Mouse (Mus musculus) thymus, adult 2 months (tissue): ENCODE results near the gene Ttll1.

Experiments
- CTCF ChIP-seq: fragments of 200-500 bp; IDR thresholded peaks from 2 replicates; pipeline ENCODE4 v1.5.1; 2012; ENCODE audit warnings: mild to moderate bottlenecking, control low read depth, low read length, moderate library complexity, borderline replicate concordance; ENCODE audit not compliant: control insufficient read depth, poor library complexity, insufficient read depth; ENCODE audit errors: extremely low read depth
- POLR2A ChIP-seq: fragments of 200-500 bp; IDR thresholded peaks from 2 replicates; pipeline ENCODE4 v1.6.1; 2012; ENCODE audit warnings: mild to moderate bottlenecking, low read length, control low read depth, moderate library complexity; ENCODE audit not compliant: control insufficient read depth, poor library complexity, insufficient read depth; ENCODE audit errors: extremely low read depth

GRCm38 (mm10) chr15:83494572-83494920 lies 16.1 kb downstream of the Ttll1 start:
- TF ChIP-seq CTCF (no peak), POLR2A (no peak)
